Mouse (Mus musculus): ENCODE measurements at regions not wholly inside any gene's neighbourhood (a gene's known extent, or its start where the extent isn't known, plus 50 kb on each side); places are given as distances from the start of the nearest gene placed in this dataset.

GRCm38 (mm10) chr12:110387056-110387455 lies 59.9 kb upstream of the Ppp2r5c start:
- TF ChIP-seq CTCF (IDR thresholded peaks at IDR 0.05; ENCODE audit: borderline replicate concordance, control insufficient read depth, extremely low read depth, insufficient read depth, low read length, poor library complexity), result no peak
- TF ChIP-seq POLR2A (IDR thresholded peaks at IDR 0.05; ENCODE audit: control insufficient read depth, extremely low read depth, insufficient read depth, low read length, poor library complexity), result no peak
